Mouse (Mus musculus) liver, embryonic 13.5 days (tissue): ENCODE data around the gene Hist1h3f. TPM values are rescaled to one million over a fixed set of nuclear protein-coding genes. Genes with fewer than 3 reads are reported as not detected.
"Not testable (repeated sequence)": the region's sequence is repeated elsewhere in the genome, so short reads cannot be mapped to it uniquely, and the experiment has no call there.

Experiments used
- ATAC-seq: fragments of 200-750 bp; cut with Nextera tagmentation; 2 replicates; pipeline ENCODE4 v1.8.0; 2017; ENCODE audit warnings: low read depth, mild to moderate bottlenecking, moderate number of reproducible peaks, moderate library complexity
- DNase-seq: peaks from one replicate; pipeline ENCODE4 v3.0.0; 2022
- H3K27ac ChIP-seq: fragments of 300-500 bp; sonication (generic); 2 replicates; pipeline ENCODE4 v1.5.1; 2015; ENCODE audit warnings: moderate library complexity, mild to moderate bottlenecking, inconsistent platforms
- H3K27me3 ChIP-seq: fragments of 300-500 bp; sonication (generic); 2 replicates; pipeline ENCODE4 v1.6.1; 2015; ENCODE audit warnings: mild to moderate bottlenecking, inconsistent platforms
- H3K36me3 ChIP-seq: fragments of 300-500 bp; sonication (generic); 2 replicates; pipeline ENCODE4 v1.6.1; 2015; ENCODE audit warnings: mild to moderate bottlenecking, inconsistent platforms
- H3K4me1 ChIP-seq: fragments of 300-500 bp; sonication (generic); replicated peaks from 2 replicates; pipeline ENCODE4 v1.6.1; 2015; ENCODE audit warnings: inconsistent platforms
- H3K4me2 ChIP-seq: fragments of 300-500 bp; sonication (generic); 2 replicates; pipeline ENCODE4 v1.6.1; 2015; ENCODE audit warnings: inconsistent platforms, mild to moderate bottlenecking, moderate library complexity
- H3K4me3 ChIP-seq: fragments of 300-500 bp; sonication (generic); replicated peaks from 2 replicates; pipeline ENCODE4 v1.5.1; 2015; ENCODE audit warnings: mild to moderate bottlenecking, inconsistent platforms
- H3K9ac ChIP-seq: fragments of 300-500 bp; sonication (generic); 2 replicates; pipeline ENCODE4 v1.6.1; 2015; ENCODE audit warnings: mild to moderate bottlenecking, inconsistent platforms
- H3K9me3 ChIP-seq: fragments of 300-500 bp; sonication (generic); replicated peaks from 2 replicates; pipeline ENCODE4 v1.6.1; 2016; ENCODE audit warnings: inconsistent platforms
- WGBS: fragments of 180-500 bp; shearing (Covaris S2); methylation state at CpG from one replicate; pipeline ENCODE4 v1.1.7; 2015; ENCODE audit not compliant: insufficient replicate concordance; 5-methylcytosine and 5-hydroxymethylcytosine counted together
- polyA plus RNA-seq: library from polyadenylated mRNA; unstranded; fragments of >200 nt; fragmentation: Nextera tagmentation; extraction: Ambion mirVana; gene quantifications from 2 replicates; pipeline ENCODE4 v1.2.1, GENCODE M21; 2015

The Hist1h3f gene
- polyA plus RNA-seq, 1 experiment from 2014 or later = 2.1 TPM

DNA sequence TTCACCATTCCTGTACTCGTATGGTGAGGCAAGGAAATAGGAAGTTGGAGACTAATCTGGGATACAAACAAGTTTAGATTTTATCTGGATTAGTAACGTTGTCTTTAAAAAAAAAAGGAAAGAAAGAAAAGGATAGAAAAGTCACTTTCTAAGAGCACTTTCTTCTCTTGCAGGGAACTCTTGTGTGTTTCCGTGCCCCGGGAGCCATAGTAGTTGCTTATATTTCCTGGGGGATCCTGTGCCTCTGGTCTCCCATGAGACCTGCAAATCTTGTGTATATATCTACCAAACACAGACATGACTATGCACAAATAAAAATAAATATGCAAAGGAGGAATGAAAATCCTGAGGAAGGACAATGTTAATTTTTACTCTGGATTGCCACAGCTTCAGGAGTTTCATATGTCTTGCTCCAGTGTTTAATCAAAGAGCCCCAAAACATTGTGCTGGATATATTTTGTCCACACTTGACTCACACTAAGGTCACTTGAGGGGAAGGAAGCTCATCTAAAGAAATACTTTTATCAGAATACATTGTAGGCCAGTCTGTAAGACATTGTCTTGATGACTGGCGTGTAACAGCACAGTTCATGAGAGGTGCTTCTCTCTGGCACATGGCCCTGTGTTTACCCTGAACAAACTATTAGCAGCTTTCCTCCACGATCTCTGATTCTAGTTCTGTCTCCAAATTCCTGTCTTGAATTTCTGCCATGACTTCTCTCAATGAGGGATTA is 33.2 kb downstream of the Hist1h3f start:
- H3K4me2 ChIP-seq = peak overlapping the region; percentile 74
- H3K4me1 ChIP-seq = peaks cover 55% of the 10 kb centered on the region
- DNase-seq (no peak), ATAC-seq (no peak)
- H3K27ac ChIP-seq = peak overlapping the region; percentile 97
- H3K9ac ChIP-seq = peak overlapping the region; percentile 83
- no peaks in the 10 kb centered on the region for H3K9me3 ChIP-seq
- WGBS = 34% methylated on average over 6 of the region's 6 CpGs
- H3K27me3 ChIP-seq = no peaks in the 10 kb centered on the region
- H3K36me3 ChIP-seq = no peaks in the 10 kb centered on the region
- peak overlapping the region; percentile 62 for H3K4me3 ChIP-seq

DNA sequence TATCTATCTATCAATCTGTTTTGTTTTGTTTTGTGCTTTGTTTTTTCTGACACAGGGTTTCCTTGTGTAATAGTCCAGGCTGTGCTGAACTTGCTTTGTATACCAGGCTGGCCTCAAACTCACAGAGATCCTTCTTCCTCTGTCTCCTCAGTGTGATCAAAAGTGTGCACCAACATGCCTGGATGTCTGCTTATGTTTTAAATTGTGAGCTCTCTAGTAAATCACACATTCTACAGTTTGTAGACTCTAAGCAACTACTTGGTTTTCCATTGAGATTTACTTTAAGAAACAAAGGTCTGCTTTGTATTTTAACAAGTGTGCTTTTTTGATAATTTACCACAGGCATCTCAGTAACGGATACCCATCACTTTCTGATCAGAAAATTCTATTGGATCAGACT is 34.0 kb downstream of the Hist1h3f start:
- H3K27me3 ChIP-seq = no peaks in the 10 kb centered on the region
- no peak for DNase-seq
- peak overlapping the region; percentile 97 for H3K27ac ChIP-seq
- H3K9ac ChIP-seq = peak overlapping the region; percentile 83
- H3K4me1 ChIP-seq = peaks cover 57% of the 10 kb centered on the region
- H3K4me2 ChIP-seq = peak overlapping the region; percentile 50
- ATAC-seq = no peak
- no peaks in the 10 kb centered on the region for H3K9me3 ChIP-seq
- no peaks in the 10 kb centered on the region for H3K36me3 ChIP-seq
- no peak overlapping the region for H3K4me3 ChIP-seq
- 79% methylated on average over 1 of the region's 1 CpGs for WGBS

DNA sequence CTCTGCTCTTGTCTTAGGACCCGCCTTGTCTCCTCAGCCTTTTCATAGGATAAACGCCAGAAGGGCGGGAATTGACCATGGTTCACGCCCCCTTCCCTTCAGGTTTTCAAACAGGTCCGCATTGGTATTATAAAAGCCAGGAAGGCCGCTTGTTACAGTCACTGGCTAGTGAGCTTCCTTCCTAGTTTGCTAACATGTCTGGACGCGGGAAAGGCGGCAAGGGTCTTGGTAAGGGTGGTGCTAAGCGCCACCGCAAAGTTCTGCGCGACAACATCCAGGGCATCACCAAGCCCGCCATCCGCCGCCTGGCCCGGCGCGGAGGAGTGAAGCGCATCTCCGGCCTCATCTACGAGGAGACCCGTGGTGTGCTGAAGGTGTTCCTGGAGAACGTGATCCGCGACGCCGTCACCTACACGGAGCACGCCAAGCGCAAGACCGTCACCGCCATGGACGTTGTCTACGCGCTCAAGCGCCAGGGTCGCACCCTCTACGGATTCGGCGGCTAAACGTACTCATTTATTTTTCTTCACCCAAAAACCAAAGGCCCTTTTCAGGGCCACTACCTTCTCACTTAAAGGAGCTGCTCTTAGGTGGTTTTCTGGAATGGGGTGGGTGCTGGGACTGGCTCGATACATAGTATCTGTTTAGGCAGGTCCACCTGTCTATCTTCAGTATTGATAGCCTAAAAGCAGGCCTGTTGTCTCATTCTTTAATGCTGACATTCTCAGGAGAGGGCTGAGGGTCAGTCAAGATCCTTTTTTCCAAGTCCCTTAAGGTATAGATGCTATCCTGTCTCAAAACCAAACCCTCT is 37.8 kb downstream of the Hist1h3f start, which contains the start of gene Hist1h4d:
Hist1h4d (plus strand) TSS at position 191 of the 811 bp plus-strand sequence.
- under 1% methylated on average over 42 of the region's 43 CpGs for WGBS
- Histone ChIP-seq H3K36me3 (no peaks in the 10 kb centered on the region), H3K27ac (peak within 1 kb of the TSS; percentile 100), H3K4me1 (peaks cover 63% of the 10 kb centered on the region), H3K9ac (peak within 1 kb of the TSS; percentile 88), H3K27me3 (no peaks in the 10 kb centered on the region), H3K9me3 (no peaks in the 10 kb centered on the region), H3K4me2 (peak within 1 kb of the TSS; percentile 78), H3K4me3 (peak within 1 kb of the TSS; percentile 63)
- DNase-seq = peak; percentile 94
- peak; percentile 80 for ATAC-seq

DNA sequence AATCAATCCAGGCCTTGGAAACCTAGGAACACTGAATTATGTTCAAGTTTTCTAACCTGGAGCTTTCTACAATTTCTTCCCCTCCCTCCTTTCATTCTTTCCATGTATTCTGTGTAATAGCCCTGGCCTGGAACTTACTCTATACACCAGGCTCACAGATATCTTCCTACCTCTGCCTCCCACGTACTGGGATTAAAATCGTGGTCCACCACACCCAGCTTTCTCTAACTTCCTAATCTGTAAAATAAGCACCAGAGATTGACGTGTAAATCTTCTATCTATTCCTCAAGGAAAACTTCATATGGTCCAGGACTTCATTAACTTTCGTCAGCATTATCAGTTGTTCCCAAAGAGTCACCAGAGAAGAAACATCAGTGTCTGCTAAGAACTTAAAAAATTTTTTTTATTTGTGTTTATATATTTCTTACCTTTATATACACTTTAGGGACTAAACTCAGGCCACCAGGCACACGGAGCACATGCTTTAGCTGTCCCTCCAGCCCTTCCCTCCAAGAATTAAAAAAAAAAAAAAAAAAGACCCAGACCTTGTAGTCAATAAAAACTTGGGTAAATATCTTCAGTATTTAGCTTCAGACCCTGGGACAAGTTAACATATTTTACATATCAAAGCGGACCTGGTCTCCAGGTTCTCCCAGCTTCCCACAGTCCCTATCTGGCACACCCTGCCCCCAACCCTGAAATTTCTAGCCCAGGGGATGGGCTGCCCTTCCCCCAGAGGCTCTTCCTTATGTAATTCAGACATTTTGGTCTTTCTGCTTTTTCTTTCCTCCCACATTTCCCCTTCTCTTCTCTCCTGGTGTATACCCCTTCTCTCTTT is 38.6 kb downstream of the Hist1h3f start:
- no peaks in the 10 kb centered on the region for H3K36me3 ChIP-seq
- H3K4me2 ChIP-seq = peak overlapping the region; percentile 78
- peaks cover 61% of the 10 kb centered on the region for H3K4me1 ChIP-seq
- H3K9ac ChIP-seq = peak overlapping the region; percentile 88
- H3K27me3 ChIP-seq = no peaks in the 10 kb centered on the region
- H3K27ac ChIP-seq = peak overlapping the region; percentile 100
- H3K4me3 ChIP-seq = peak overlapping the region; percentile 63
- H3K9me3 ChIP-seq = no peaks in the 10 kb centered on the region
- DNase-seq (peak; percentile 34), ATAC-seq (peak; percentile 2; the same call in 1 of the 2 replicates)
- WGBS = 8% methylated on average over 6 of the region's 6 CpGs

DNA sequence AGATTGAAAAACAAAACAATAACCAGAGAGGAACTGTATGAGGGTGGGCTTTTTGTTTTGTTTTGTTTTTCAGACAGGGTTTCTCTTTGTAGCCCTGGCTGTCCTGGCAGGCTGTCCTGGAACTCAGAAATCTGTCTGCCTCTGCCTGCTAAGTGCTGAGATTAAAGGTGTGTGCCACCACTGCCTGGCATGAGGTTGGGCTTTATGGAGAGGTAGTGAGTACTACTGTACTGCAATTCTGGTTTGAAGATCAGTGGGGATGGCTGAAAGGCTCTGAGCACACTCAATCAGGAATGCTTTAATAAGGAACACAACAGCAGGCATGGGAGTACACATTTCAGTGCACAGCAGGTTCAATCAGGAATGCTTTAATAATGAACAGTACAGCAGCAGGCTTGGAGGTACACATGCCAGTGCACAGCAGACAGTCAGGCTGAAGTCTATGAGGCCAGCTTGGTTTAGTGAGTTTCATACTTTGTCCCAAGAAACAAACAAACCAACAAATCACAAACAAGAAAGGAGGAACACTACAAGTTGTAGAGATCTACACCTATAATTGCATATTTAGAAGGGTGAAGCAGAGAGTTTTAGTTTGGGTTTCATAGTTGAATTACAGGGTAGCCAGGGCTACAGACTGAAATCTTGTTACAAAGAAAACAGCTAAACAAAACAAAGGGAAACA is 39.7 kb downstream of the Hist1h3f start:
- Histone ChIP-seq H3K4me1 (peaks cover 60% of the 10 kb centered on the region), H3K27me3 (no peaks in the 10 kb centered on the region), H3K36me3 (no peaks in the 10 kb centered on the region), H3K9me3 (no peaks in the 10 kb centered on the region), H3K4me2 (peak overlapping the region; percentile 78), H3K4me3 (peak overlapping the region; percentile 63), H3K27ac (peak overlapping the region; percentile 100), H3K9ac (peak overlapping the region; percentile 88)
- ATAC-seq (no peak), DNase-seq (no peak)

DNA sequence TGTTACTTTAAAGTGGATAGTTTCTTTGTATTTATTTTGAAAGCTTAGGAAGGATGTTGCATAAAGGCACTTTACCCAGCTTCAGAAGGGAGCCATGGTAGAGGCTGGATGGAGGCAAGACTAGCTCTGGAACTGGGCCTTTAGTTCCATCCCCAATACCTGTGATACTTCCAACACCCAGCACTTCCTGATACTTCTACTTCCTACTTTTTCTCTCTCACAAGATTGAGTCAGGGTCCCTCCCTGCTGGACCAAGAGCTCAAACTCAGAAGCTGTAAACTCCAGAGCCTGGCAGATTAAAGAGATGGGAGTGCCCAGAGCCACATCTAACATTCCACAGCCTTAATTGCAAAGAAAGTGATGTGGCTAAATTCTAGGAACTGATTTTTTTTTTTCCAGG is 40.5 kb downstream of the Hist1h3f start:
- Histone ChIP-seq H3K9me3 (no peaks in the 10 kb centered on the region), H3K9ac (peak overlapping the region; percentile 88), H3K36me3 (no peaks in the 10 kb centered on the region), H3K27me3 (no peaks in the 10 kb centered on the region), H3K4me1 (peaks cover 62% of the 10 kb centered on the region), H3K4me3 (peak overlapping the region; percentile 63), H3K4me2 (peak overlapping the region; percentile 79), H3K27ac (peak overlapping the region; percentile 100)
- DNase-seq = peak; percentile 13
- no peak for ATAC-seq

DNA sequence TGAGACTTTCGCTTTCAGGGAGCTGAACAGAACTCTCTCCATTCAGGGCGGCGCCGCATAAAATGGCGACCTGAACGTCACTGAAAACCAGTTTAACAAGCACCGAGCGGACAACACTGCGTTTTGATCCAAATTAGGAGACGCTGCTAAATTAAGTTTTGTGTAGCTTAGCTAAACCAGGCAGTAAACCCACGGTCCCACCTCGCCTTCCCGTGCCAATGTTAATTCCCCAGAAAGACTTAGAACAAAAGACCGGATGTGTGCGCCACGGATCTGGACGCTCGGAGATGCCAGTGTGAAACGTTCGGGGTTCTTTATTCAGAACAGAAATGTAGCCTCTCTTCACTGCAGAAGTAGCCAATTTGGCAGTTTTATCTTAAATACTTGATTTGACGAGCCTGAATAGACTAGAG is 41.2 kb downstream of the Hist1h3f start:
- Histone ChIP-seq H3K36me3 (no peaks in the 10 kb centered on the region), H3K27me3 (no peaks in the 10 kb centered on the region), H3K9me3 (no peaks in the 10 kb centered on the region), H3K9ac (peak overlapping the region; percentile 88), H3K4me2 (peak overlapping the region; percentile 79), H3K27ac (peak overlapping the region; percentile 100), H3K4me1 (peaks cover 62% of the 10 kb centered on the region), H3K4me3 (peak overlapping the region; percentile 63)
- under 1% methylated on average over 21 of the region's 21 CpGs for WGBS
- DNase-seq (peak; percentile 68), ATAC-seq (peak; percentile 2)

DNA sequence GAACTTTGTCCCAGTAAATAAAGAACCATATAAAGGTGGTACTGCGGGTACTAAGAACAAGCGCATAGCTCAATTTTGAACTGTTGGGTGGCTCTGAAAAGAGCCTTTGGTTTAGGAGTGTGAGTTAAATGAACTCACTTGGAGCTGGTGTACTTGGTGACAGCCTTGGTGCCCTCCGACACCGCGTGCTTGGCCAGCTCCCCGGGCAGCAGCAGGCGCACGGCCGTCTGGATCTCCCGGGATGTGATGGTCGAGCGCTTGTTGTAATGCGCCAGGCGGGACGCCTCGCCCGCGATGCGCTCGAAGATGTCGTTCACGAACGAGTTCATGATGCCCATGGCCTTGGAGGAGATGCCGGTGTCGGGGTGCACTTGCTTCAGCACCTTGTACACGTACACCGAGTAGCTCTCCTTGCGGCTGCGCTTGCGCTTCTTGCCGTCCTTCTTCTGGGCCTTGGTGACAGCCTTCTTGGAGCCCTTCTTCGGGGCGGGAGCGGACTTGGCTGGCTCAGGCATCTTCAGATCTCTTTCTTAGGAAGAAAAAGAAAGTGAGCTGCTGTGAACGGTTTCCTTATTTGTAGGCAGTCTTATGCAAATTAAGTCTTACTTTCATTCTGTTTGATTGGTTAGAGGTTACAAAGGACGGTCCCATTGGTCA is 41.7 kb downstream of the Hist1h3f start:
- ATAC-seq (peak; percentile 76), DNase-seq (peak; percentile 86)
- not testable (repeated sequence) for H3K36me3 ChIP-seq, H3K27me3 ChIP-seq, H3K9me3 ChIP-seq
- H3K4me1 ChIP-seq = peaks cover 57% of the 10 kb centered on the region
- H3K9ac ChIP-seq = peak overlapping the region; percentile 88
- WGBS = under 1% methylated on average over 34 of the region's 36 CpGs
- H3K4me3 ChIP-seq = peak overlapping the region; percentile 63
- H3K4me2 ChIP-seq = peak overlapping the region; percentile 79
- H3K27ac ChIP-seq = peak overlapping the region; percentile 100

DNA sequence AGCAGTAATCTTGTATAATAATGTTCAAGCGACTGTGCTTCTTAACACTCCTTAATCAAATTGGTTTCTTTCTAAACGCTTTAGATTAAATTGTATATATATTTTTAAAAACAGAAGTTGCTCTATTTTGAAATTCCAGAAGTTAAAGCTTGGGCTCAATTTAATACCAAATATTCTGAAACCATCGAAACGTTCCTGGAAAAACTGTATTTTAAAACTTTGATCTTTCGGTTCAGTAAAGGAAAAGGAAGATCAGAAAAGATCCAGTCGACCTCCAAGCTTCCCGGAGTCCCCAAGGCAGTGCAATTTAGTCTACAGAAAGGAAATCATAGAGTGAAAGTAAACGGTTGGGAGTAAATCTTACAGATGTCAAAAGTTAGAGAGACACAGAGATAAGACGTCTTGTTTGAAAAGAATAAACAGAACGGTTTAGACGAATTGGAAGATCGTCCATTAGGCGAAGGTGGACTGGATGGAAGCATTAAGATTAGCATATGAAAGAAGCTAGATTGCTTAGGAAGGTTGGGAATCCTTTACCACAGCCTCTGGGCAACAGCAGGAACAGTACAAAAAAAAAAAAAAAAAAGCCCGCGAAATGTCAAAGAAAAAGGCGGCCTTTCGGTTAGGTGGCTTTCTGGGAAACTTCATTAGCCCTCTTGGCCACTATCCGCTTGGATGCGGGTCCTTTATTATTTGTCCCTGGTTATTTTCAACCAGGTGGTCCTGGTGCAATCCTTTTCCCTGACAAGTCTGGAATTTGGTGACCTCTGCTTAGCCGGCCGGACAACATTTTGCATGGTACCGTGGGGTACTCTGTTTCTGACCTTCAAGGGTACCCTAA is 42.5 kb downstream of the Hist1h3f start:
- no peaks in the 10 kb centered on the region for H3K27me3 ChIP-seq
- peak overlapping the region; percentile 100 for H3K27ac ChIP-seq
- H3K4me1 ChIP-seq = peaks cover 49% of the 10 kb centered on the region
- WGBS = 3% methylated on average over 22 of the region's 22 CpGs
- H3K4me3 ChIP-seq = peak overlapping the region; percentile 63
- H3K9me3 ChIP-seq = no peaks in the 10 kb centered on the region
- no peaks in the 10 kb centered on the region for H3K36me3 ChIP-seq
- DNase-seq (peak; percentile 18), ATAC-seq (no peak)
- H3K4me2 ChIP-seq = peak overlapping the region; percentile 71
- peak overlapping the region; percentile 77 for H3K9ac ChIP-seq

DNA sequence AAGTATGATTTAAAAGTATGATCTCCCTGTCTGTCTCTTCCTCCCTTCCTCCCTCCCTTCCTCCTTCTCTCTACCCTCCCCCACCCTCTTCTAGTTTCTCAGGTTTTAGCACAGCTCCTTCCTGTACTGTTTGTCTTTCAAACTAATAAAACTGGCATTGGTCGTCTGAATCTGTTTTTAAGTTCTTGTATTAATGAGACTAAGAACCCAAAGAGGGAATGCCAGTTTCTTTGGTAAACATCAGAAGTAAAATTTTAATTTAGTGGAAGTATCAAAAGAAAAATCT is 43.0 kb downstream of the Hist1h3f start:
- Histone ChIP-seq H3K4me2 (peak overlapping the region; percentile 71), H3K4me1 (peaks cover 47% of the 10 kb centered on the region), H3K9ac (peak overlapping the region; percentile 77), H3K9me3 (no peaks in the 10 kb centered on the region), H3K27me3 (no peaks in the 10 kb centered on the region), H3K36me3 (no peaks in the 10 kb centered on the region), H3K27ac (peak overlapping the region; percentile 100), H3K4me3 (peak overlapping the region; percentile 36)
- 0% methylated on average over 1 of the region's 1 CpGs for WGBS
- DNase-seq (no peak), ATAC-seq (no peak)
